Mouse (Mus musculus): Measurements from ENCODE around the gene Slit1. TPM values are rescaled to one million over a fixed set of nuclear protein-coding genes. Genes with fewer than 3 reads are reported as not detected.

Gene Slit1
- total RNA-seq, 2 experiments from 2014 or later: 0.29 TPM; not detected in 1

Other genes with a start within 250 kb of the Slit1 start
- gene Gm340, start 161.3 kb downstream of the Slit1 start, total RNA-seq (2015): 10.0 and 12.1 TPM in 2 replicates
- 7.8 and 9.3 TPM in 2 replicates for gene Gm340, start 161.3 kb downstream of the Slit1 start, total RNA-seq (2017)
- 48.6 and 50.6 TPM in 2 replicates for gene Arhgap19, start 58.4 kb upstream of the Slit1 start, total RNA-seq (2015)
- 56.7 and 57.3 TPM in 2 replicates for gene Arhgap19, start 58.4 kb upstream of the Slit1 start, total RNA-seq (2017)
- gene Frat1, start 86.3 kb upstream of the Slit1 start, total RNA-seq (2015): 9.1 TPM in 2 replicates
- gene Frat1, start 86.3 kb upstream of the Slit1 start, total RNA-seq (2017): 9.5 and 11.7 TPM in 2 replicates
- gene Frat2, start 104.5 kb upstream of the Slit1 start, total RNA-seq (2015): 25.2 and 27.8 TPM in 2 replicates
- 28.2 and 29.8 TPM in 2 replicates for gene Frat2, start 104.5 kb upstream of the Slit1 start, total RNA-seq (2017)
- 10.4 and 10.5 TPM in 2 replicates for gene Rrp12, start 152.5 kb upstream of the Slit1 start, total RNA-seq (2015)
- 18.9 and 20.5 TPM in 2 replicates for gene Rrp12, start 152.5 kb upstream of the Slit1 start, total RNA-seq (2017)
- 1,044 and 1,130 TPM in 2 replicates for gene Pgam1, start 168.3 kb upstream of the Slit1 start, total RNA-seq (2015)
- 398 and 472 TPM in 2 replicates for gene Pgam1, start 168.3 kb upstream of the Slit1 start, total RNA-seq (2017)
- gene Exosc1, start 189.8 kb upstream of the Slit1 start, total RNA-seq (2015): 90.1 and 96.9 TPM in 2 replicates
- 73.3 and 75.7 TPM in 2 replicates for gene Exosc1, start 189.8 kb upstream of the Slit1 start, total RNA-seq (2017)
- gene Zdhhc16, start 189.8 kb upstream of the Slit1 start, total RNA-seq (2015): 52.7 and 54.9 TPM in 2 replicates
- 33.5 and 39.1 TPM in 2 replicates for gene Zdhhc16, start 189.8 kb upstream of the Slit1 start, total RNA-seq (2017)
- gene Mms19, start 237.5 kb upstream of the Slit1 start, total RNA-seq (2015): 15.8 and 16.2 TPM in 2 replicates
- 25.2 and 43.2 TPM in 2 replicates for gene Mms19, start 237.5 kb upstream of the Slit1 start, total RNA-seq (2017)
- 11.2 and 13.4 TPM in 2 replicates for gene Ubtd1, start 238.1 kb upstream of the Slit1 start, total RNA-seq (2015)
- gene Ubtd1, start 238.1 kb upstream of the Slit1 start, total RNA-seq (2017): 11.9 and 12.3 TPM in 2 replicates

All from megakaryocyte progenitor cell, adult 5-6 weeks (primary cell).